Mouse (Mus musculus): Measurements from ENCODE around the gene Cdh1. TPM values are rescaled to one million over a fixed set of nuclear protein-coding genes. Genes with fewer than 3 reads are reported as not detected.

The Cdh1 gene
- polyA plus RNA-seq, 1 experiment from 2014 or later: 37.9 TPM

DNA sequence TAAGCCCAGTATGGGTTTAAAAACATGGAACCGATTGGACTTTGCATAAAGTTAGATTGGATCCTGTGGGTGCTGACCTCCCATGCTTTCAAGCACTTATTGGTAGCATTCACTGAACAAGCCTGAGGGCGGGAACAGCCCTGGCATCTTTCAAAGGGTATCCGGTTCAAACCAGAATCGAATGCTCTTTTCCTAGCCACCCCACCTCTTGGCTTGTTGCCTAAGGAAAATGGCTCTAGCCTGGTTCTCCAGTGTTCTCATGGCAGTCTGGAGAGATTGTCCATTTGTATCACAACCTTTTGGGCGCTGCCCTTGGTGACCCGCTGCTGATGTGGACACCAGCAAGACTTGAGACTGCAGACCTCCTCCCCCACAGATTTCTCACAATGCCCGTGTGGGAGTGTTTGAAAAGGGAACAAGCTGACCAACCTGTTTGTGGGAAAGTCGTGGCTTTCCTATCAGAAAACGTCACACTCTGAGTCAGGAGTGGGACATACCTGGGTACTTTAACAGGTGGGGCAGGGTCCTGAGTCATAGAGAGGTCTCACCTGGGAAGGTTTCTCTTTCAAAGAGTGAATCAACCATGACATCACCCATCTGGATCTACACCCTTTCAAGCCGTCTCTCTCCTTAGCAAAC is 12.6 kb downstream of the Cdh1 start:
- no peak overlapping the region for H3K4me2 ChIP-seq
- no peak overlapping the region for H3K4me3 ChIP-seq
- H3K9ac ChIP-seq: no peak overlapping the region
- H3K27me3 ChIP-seq: no peaks in the 10 kb centered on the region
- peaks cover 38% of the 10 kb centered on the region for H3K4me1 ChIP-seq
- 61% methylated on average over 10 of the region's 10 CpGs for WGBS
- no peak for ATAC-seq (ENCODE audit: insufficient number of reproducible peaks, insufficient read depth, low FRiP score, low TSS enrichment, low read depth)
- no peaks in the 10 kb centered on the region for H3K36me3 ChIP-seq
- no peaks in the 10 kb centered on the region for H3K9me3 ChIP-seq
- H3K27ac ChIP-seq: no peak overlapping the region; the same call in 1 of the 2 replicates

DNA sequence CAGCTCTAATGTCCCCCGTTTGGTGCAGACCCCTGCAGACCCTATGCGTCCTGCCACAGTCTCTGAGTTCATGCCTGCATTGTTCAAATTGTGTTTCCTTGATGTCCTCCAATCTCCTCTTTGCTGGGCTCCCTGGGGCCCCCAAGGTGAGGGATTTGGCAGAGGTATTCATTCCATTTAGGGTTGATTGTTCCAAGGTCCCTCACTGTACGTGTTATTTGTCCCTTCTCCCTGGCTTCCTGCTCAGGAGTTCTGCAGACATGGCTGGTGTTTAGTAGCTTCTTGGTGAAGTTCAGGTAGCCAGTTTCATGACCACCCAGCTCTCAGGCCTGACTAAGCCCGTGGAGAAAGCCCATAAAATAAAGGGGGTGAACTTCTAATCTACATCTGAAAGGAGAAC is 13.5 kb downstream of the Cdh1 start:
- peaks cover 35% of the 10 kb centered on the region for H3K4me1 ChIP-seq
- H3K9me3 ChIP-seq: no peaks in the 10 kb centered on the region
- no peak overlapping the region for H3K4me3 ChIP-seq
- no peak overlapping the region; the same call in none of the 2 replicates for H3K27ac ChIP-seq
- no peak for ATAC-seq (ENCODE audit: insufficient number of reproducible peaks, insufficient read depth, low FRiP score, low TSS enrichment, low read depth)
- H3K36me3 ChIP-seq: no peaks in the 10 kb centered on the region
- H3K27me3 ChIP-seq: no peaks in the 10 kb centered on the region
- 41% methylated on average over 4 of the region's 4 CpGs for WGBS
- H3K9ac ChIP-seq: no peak overlapping the region
- H3K4me2 ChIP-seq: no peak overlapping the region

DNA sequence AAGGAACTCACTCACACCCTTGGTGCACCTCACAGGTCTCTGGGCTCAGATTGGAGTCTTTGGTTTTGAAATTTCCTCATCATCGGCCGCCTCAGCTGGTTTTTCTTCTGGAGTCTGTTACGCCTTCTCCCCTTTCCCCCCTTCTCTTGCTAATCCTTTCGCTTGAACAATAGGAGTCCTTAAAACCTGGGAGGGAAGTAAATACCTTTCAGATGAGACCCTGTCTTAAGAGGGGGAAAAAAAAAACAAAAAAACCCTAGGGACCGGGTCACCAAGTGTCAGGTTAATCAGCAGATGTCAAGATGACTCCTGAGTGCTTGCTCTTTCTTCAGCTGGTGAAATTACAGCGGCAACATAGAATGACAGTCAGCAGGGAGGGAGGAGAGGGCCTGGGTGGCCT is 14.0 kb downstream of the Cdh1 start:
- no peaks in the 10 kb centered on the region for H3K36me3 ChIP-seq
- H3K4me2 ChIP-seq: no peak overlapping the region
- H3K27ac ChIP-seq: peak overlapping the region; percentile 51
- no peaks in the 10 kb centered on the region for H3K9me3 ChIP-seq
- H3K9ac ChIP-seq: no peak overlapping the region
- H3K4me3 ChIP-seq: no peak overlapping the region
- ATAC-seq (ENCODE audit: insufficient number of reproducible peaks, insufficient read depth, low FRiP score, low TSS enrichment, low read depth): no peak
- WGBS: 17% methylated on average over 6 of the region's 6 CpGs
- no peaks in the 10 kb centered on the region for H3K27me3 ChIP-seq
- peaks cover 33% of the 10 kb centered on the region for H3K4me1 ChIP-seq

DNA sequence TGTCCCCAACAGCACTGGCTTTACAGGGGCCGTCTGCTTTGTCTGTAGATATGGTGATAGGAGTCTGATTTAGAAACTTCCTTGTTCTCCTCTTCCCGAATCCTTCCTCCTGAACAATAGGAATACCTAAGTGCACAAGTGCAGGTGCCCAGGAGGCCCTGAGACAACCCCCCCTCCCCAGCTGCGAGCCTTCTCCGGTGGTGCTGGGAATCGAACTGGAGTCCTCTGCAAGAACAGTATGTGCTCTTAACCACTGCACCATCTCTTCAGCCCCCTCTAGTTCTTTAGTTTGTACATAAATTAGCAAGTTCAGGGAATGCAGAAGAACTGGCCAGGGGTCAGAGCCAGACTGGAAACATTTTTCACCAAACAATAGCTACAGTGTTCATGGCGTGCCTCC is 14.7 kb downstream of the Cdh1 start:
- ATAC-seq (ENCODE audit: insufficient number of reproducible peaks, insufficient read depth, low FRiP score, low TSS enrichment, low read depth): no peak
- Histone ChIP-seq H3K36me3 (no peaks in the 10 kb centered on the region), H3K4me1 (peaks cover 31% of the 10 kb centered on the region), H3K27me3 (no peaks in the 10 kb centered on the region), H3K27ac (peak overlapping the region; percentile 51; the same call in 1 of the 2 replicates), H3K4me2 (no peak overlapping the region), H3K4me3 (no peak overlapping the region), H3K9ac (no peak overlapping the region), H3K9me3 (no peaks in the 10 kb centered on the region)
- 75% methylated on average over 6 of the region's 6 CpGs for WGBS

DNA sequence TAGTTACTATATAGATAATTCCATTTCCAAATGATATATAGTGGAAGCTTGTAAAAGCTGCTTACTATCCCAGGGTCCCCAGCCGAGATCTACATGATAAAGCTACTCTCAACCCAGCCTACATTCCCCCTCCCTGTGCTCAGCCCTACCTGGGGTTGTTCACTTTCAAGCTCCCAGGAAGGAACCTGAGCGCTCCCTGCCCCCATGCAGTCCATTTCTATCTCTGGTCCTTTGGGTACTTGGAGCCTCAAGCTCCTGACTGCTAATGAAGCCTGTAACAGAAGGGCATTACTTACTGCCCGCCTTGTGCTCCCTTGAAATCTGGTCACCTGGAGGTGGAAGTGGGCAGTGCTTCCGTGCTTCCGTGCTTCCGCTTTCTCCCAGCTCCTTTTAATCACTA is 15.2 kb downstream of the Cdh1 start:
- peaks cover 31% of the 10 kb centered on the region for H3K4me1 ChIP-seq
- no peak for ATAC-seq (ENCODE audit: insufficient number of reproducible peaks, insufficient read depth, low FRiP score, low TSS enrichment, low read depth)
- H3K9ac ChIP-seq: no peak overlapping the region
- no peak overlapping the region for H3K4me2 ChIP-seq
- 41% methylated on average over 6 of the region's 6 CpGs for WGBS
- H3K4me3 ChIP-seq: no peak overlapping the region
- H3K27ac ChIP-seq: no peak overlapping the region
- H3K27me3 ChIP-seq: no peaks in the 10 kb centered on the region
- H3K9me3 ChIP-seq: no peaks in the 10 kb centered on the region
- H3K36me3 ChIP-seq: no peaks in the 10 kb centered on the region

DNA sequence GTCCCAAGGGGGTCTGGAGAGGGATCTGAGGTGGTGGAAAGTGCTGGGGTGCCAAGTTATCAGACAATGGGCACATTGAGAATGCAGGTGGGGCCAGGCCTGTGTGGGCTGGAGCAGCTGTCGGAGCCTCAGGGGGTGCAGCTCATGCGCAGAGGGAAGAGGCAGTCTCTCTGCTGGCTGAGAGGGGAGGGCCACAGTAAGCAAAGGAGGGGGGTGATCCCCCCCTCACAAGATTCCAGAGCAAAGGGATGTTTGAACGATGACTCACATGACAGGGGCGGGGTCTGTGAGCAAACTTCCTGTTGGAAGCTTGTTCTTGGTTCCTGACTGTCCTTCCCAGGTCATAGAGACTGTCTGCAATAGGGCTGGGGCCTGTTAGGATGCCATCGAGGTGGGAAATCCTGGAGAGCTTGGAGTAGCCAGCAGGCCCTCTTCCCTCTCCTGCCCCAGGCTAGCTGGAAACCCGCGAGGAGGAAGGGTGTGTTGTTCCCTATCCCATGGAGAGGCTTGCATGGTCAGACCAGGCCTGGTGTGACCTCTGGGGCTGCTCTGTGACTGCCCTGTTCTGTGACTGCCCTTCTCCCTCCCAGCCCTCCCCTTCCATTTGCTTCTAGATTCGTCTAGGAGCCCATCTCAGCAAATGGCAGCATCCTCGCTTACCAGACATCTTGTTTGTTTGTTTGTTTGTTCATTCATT is 16.5 kb downstream of the Cdh1 start:
- H3K9ac ChIP-seq: no peak overlapping the region; the same call in 1 of the 2 replicates
- no peak overlapping the region for H3K4me2 ChIP-seq
- no peaks in the 10 kb centered on the region for H3K27me3 ChIP-seq

DNA sequence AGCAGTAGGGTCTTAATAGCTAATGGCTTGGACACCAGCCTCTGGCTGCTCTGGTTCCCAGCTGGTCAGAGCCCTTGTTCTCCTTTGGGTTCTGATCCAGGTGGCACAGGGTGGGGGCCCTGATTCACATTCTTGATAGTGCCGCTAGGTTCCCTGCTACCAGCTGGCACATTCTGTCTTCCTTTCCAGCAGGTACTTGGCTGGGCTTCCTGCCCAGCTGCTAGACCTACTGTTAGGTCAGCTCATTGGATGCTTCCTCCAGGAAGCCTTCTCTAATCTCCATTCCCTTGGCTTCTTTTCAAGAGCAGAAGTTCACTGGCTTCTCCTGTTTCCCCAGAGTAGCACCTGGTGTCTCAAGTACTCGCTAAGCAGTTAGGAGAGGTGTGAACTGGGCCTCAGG is 17.3 kb downstream of the Cdh1 start:
- Histone ChIP-seq H3K4me3 (no peak overlapping the region), H3K9ac (no peak overlapping the region), H3K27me3 (no peaks in the 10 kb centered on the region), H3K36me3 (no peaks in the 10 kb centered on the region), H3K27ac (no peak overlapping the region), H3K4me2 (no peak overlapping the region), H3K9me3 (no peaks in the 10 kb centered on the region), H3K4me1 (peaks cover 35% of the 10 kb centered on the region)
- 89% methylated on average over 2 of the region's 2 CpGs for WGBS
- no peak for ATAC-seq (ENCODE audit: insufficient number of reproducible peaks, insufficient read depth, low FRiP score, low TSS enrichment, low read depth)

More for the DNA sequence above, 16.5 kb downstream of the Cdh1 start:
- Histone ChIP-seq H3K4me3 (no peak overlapping the region), H3K4me1 (peaks cover 35% of the 10 kb centered on the region), H3K27ac (peak overlapping the region; percentile 62; the same call in 1 of the 2 replicates), H3K9me3 (no peaks in the 10 kb centered on the region), H3K36me3 (no peaks in the 10 kb centered on the region)
- 27% methylated on average over 9 of the region's 9 CpGs for WGBS
- ATAC-seq (ENCODE audit: insufficient number of reproducible peaks, insufficient read depth, low FRiP score, low TSS enrichment, low read depth): peak; percentile 61

DNA sequence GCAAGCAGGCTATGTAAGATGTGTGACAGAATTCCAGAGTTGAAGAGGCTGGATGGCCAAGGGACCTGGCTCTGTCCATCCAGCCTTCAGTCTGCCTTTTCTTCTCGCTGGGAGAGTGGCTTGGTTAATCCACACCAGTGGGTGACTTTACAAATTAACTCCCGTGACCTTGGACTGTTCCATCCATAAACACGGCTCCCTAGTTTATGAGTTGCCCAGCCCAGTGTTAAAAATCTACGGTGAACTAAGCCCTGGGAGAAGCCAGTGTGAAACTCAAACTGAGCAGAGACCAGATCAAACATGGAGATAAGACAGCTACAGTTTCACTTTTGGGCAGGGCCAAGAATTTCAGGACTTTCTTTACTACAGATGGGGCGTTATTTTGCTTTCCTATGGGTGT is 19.9 kb downstream of the Cdh1 start:
- WGBS: 48% methylated on average over 5 of the region's 5 CpGs
- Histone ChIP-seq H3K4me1 (peaks cover 27% of the 10 kb centered on the region), H3K4me2 (no peak overlapping the region), H3K9me3 (no peaks in the 10 kb centered on the region), H3K27me3 (no peaks in the 10 kb centered on the region), H3K27ac (peak overlapping the region; percentile 30; the same call in 1 of the 2 replicates), H3K4me3 (no peak overlapping the region), H3K9ac (no peak overlapping the region), H3K36me3 (no peaks in the 10 kb centered on the region)
- ATAC-seq (ENCODE audit: insufficient number of reproducible peaks, insufficient read depth, low FRiP score, low TSS enrichment, low read depth): no peak

DNA sequence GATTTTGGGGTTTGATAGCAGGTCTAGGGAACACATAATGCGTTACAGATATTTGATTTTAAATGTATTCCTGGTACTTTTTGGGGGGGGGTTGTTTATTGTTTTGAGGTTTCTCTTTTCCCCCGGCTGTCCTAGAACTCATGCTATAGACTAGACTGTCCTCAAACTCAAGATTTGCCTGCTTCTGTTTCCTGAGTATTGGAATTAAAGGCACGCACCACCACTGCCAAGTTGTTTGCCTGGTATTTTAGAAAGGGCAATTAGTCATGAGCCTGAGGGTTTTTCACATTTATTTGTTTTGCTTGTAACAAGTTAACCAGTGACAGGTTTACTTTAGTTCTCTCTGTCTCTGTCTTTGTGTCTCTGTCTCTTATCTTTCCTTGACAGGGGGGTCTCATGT is 20.3 kb downstream of the Cdh1 start:
- ATAC-seq (ENCODE audit: insufficient number of reproducible peaks, insufficient read depth, low FRiP score, low TSS enrichment, low read depth): no peak
- Histone ChIP-seq H3K4me2 (no peak overlapping the region), H3K9ac (no peak overlapping the region), H3K4me3 (no peak overlapping the region), H3K36me3 (no peaks in the 10 kb centered on the region), H3K27me3 (no peaks in the 10 kb centered on the region), H3K27ac (no peak overlapping the region), H3K4me1 (peaks cover 27% of the 10 kb centered on the region), H3K9me3 (no peaks in the 10 kb centered on the region)
- WGBS: 69% methylated on average over 3 of the region's 3 CpGs

DNA sequence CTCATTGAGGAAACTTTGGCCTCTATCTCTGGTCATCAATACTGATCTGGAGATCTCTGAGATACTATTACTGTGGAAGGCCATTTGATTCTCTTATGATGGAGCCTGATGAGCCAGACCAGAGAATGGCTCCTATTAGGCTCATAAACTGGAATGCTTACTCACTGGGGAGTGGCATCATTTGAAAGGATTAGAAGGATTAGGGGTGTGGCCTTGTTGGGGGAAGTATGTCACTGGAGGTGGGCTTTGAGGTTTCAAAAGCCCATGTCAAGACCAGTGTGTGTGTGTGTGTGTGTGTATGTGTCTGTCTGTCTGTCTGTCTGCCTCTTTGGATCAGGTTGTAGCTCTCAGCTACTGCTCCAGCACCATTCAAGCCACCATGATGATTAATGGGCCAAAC is 20.8 kb downstream of the Cdh1 start:
- H3K36me3 ChIP-seq: no peaks in the 10 kb centered on the region
- no peak for ATAC-seq (ENCODE audit: insufficient number of reproducible peaks, insufficient read depth, low FRiP score, low TSS enrichment, low read depth)
- no peak overlapping the region for H3K4me2 ChIP-seq
- H3K4me3 ChIP-seq: no peak overlapping the region
- H3K9me3 ChIP-seq: no peaks in the 10 kb centered on the region
- peaks cover 29% of the 10 kb centered on the region for H3K4me1 ChIP-seq
- no peak overlapping the region for H3K9ac ChIP-seq
- 0 out of 2 replicates have a peak overlapping the region, but pooled peaks have one; percentile 4 for H3K27ac ChIP-seq
- H3K27me3 ChIP-seq: no peaks in the 10 kb centered on the region

DNA sequence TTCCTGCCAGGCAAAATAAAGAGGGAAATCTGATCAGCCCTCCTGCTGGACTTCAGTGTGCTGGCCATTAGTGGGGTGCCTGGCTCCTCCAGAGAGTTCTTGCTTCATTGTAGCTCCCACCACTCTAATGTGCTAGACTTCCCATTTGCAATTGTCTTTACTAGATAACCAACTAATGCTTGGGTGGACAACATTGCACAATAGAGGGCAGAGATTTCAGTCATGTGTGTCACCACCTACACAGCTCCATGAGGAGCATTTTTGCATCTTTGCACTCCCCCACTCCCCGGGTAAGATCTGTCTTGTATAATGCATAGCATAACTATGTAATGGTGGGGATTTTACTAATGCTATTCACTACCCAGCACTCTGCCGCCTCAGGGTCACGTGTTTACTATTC is 21.6 kb downstream of the Cdh1 start:
- Histone ChIP-seq H3K9me3 (no peaks in the 10 kb centered on the region), H3K4me3 (no peak overlapping the region), H3K4me2 (no peak overlapping the region), H3K4me1 (peaks cover 31% of the 10 kb centered on the region), H3K36me3 (no peaks in the 10 kb centered on the region), H3K27me3 (no peaks in the 10 kb centered on the region), H3K27ac (0 out of 2 replicates have a peak overlapping the region, but pooled peaks have one; percentile 4), H3K9ac (no peak overlapping the region)
- WGBS: 78% methylated on average over 3 of the region's 3 CpGs
- ATAC-seq (ENCODE audit: insufficient number of reproducible peaks, insufficient read depth, low FRiP score, low TSS enrichment, low read depth): no peak

Measured in embryonic facial prominence, embryonic 13.5 days (tissue).